Mouse (Mus musculus) thymus, adult 2 months (tissue): Measurements from ENCODE around the gene Stk10. TPM values are rescaled to one million over a fixed set of nuclear protein-coding genes. Genes with fewer than 3 reads are reported as not detected.
"Not testable (repeated sequence)": the region's sequence is repeated elsewhere in the genome, so short reads cannot be mapped to it uniquely, and the experiment has no call there.

Experiments used
- DNase-seq: peaks from one replicate; pipeline ENCODE4 v3.0.0; 2021
- H3K27ac ChIP-seq: fragments of 200-500 bp; 2 replicates; pipeline ENCODE4 v1.5.1; 2012; ENCODE audit warnings: low read length, control low read depth; ENCODE audit not compliant: control insufficient read depth, insufficient read depth
- H3K27me3 ChIP-seq: fragments of 200-500 bp; 2 replicates; pipeline ENCODE4 v1.6.1; 2012; ENCODE audit warnings: mild to moderate bottlenecking, low read length, moderate library complexity, mixed read lengths; ENCODE audit not compliant: control insufficient read depth, insufficient read depth
- H3K36me3 ChIP-seq: fragments of 200-500 bp; 2 replicates; pipeline ENCODE4 v1.6.1; 2012; ENCODE audit warnings: mild to moderate bottlenecking, low read length, moderate library complexity; ENCODE audit not compliant: control insufficient read depth, insufficient read depth
- H3K4me1 ChIP-seq: fragments of 200-500 bp; replicated peaks from 2 replicates; pipeline ENCODE4 v1.6.1; 2012; ENCODE audit warnings: low read length; ENCODE audit not compliant: control insufficient read depth, insufficient read depth
- H3K4me3 ChIP-seq: fragments of 200-500 bp; 2 replicates; pipeline ENCODE4 v1.5.1; 2012; ENCODE audit warnings: mild to moderate bottlenecking, low read length, control low read depth, moderate library complexity; ENCODE audit not compliant: control insufficient read depth, insufficient read depth
- CTCF ChIP-seq: fragments of 200-500 bp; IDR thresholded peaks from 2 replicates; pipeline ENCODE4 v1.5.1; 2012; ENCODE audit warnings: mild to moderate bottlenecking, control low read depth, low read length, moderate library complexity, borderline replicate concordance; ENCODE audit not compliant: control insufficient read depth, poor library complexity, insufficient read depth; ENCODE audit errors: extremely low read depth
- POLR2A ChIP-seq: fragments of 200-500 bp; IDR thresholded peaks from 2 replicates; pipeline ENCODE4 v1.6.1; 2012; ENCODE audit warnings: mild to moderate bottlenecking, low read length, control low read depth, moderate library complexity; ENCODE audit not compliant: control insufficient read depth, poor library complexity, insufficient read depth; ENCODE audit errors: extremely low read depth
- WGBS: fragments of 180-500 bp; shearing (Covaris S2); methylation state at CpG from one replicate; pipeline ENCODE4 v1.1.7; 2018; 5-methylcytosine and 5-hydroxymethylcytosine counted together
- polyA plus RNA-seq: library from polyadenylated mRNA; depleted of rRNA; stranded (reverse); fragments of >200 nt; gene quantifications from 2 replicates; pipeline ENCODE4 v1.2.3, GENCODE M21; 2012

Stk10 gene
- polyA plus RNA-seq, 1 experiment = 50.3 TPM

- WGBS = 98% methylated on average over 6 of the region's 6 CpGs
- TF ChIP-seq CTCF (no peak), POLR2A (no peak)
- no peak for DNase-seq
Observed at GRCm38 (mm10) chr11:32616091-32616490, 83.0 kb downstream of the Stk10 start.

GRCm38 (mm10) chr11:32618036-32618435 lies 84.9 kb downstream of the Stk10 start:
- peaks cover 54% of the 10 kb centered on the region for H3K36me3 ChIP-seq
- 88% methylated on average over 1 of the region's 1 CpGs for WGBS
- no peaks in the 10 kb centered on the region for H3K27me3 ChIP-seq
- peaks cover 7% of the 10 kb centered on the region for H3K4me1 ChIP-seq
- no peak for TF ChIP-seq POLR2A
- TF ChIP-seq CTCF = no peak
- no peak overlapping the region for H3K27ac ChIP-seq
- H3K4me3 ChIP-seq = no peak overlapping the region
- DNase-seq = no peak

More at GRCm38 (mm10) chr11:32616091-32616490, 83.0 kb downstream of the Stk10 start:
- Histone ChIP-seq H3K4me3 (no peak overlapping the region), H3K27ac (no peak overlapping the region), H3K4me1 (peaks cover 7% of the 10 kb centered on the region), H3K27me3 (no peaks in the 10 kb centered on the region), H3K36me3 (peaks cover 62% of the 10 kb centered on the region)

- H3K36me3 ChIP-seq = peaks cover 50% of the 10 kb centered on the region
- not testable (repeated sequence) for H3K4me1 ChIP-seq, H3K4me3 ChIP-seq, H3K27ac ChIP-seq, H3K27me3 ChIP-seq, DNase-seq
- WGBS = 95% methylated on average over 5 of the region's 5 CpGs
Observed at GRCm38 (mm10) chr11:32618641-32619040, 85.5 kb downstream of the Stk10 start.

- Histone ChIP-seq H3K4me3 (no peak overlapping the region), H3K4me1 (peaks cover 7% of the 10 kb centered on the region), H3K27ac (no peak overlapping the region), H3K27me3 (no peaks in the 10 kb centered on the region), H3K36me3 (peaks cover 43% of the 10 kb centered on the region)
- 29% methylated on average over 8 of the region's 8 CpGs for WGBS
- TF ChIP-seq CTCF = no peak
- no peak for TF ChIP-seq POLR2A
- no peak for DNase-seq
Observed at GRCm38 (mm10) chr11:32619257-32619816, 86.2 kb downstream of the Stk10 start.

GRCm38 (mm10) chr11:32619866-32620456 lies 86.9 kb downstream of the Stk10 start:
- Histone ChIP-seq H3K27ac (no peak overlapping the region), H3K36me3 (peaks cover 39% of the 10 kb centered on the region), H3K27me3 (no peaks in the 10 kb centered on the region), H3K4me3 (no peak overlapping the region), H3K4me1 (peaks cover 7% of the 10 kb centered on the region)
- TF ChIP-seq CTCF = no peak
- no peak for TF ChIP-seq POLR2A
- WGBS = 88% methylated on average over 6 of the region's 6 CpGs
- no peak for DNase-seq

GRCm38 (mm10) chr11:32621831-32622478 lies 88.8 kb downstream of the Stk10 start:
- H3K27ac ChIP-seq = no peak overlapping the region
- no peaks in the 10 kb centered on the region for H3K27me3 ChIP-seq
- DNase-seq = no peak
- peaks cover 26% of the 10 kb centered on the region; the same call in 1 of the 2 replicates for H3K36me3 ChIP-seq
- TF ChIP-seq CTCF (no peak), POLR2A (no peak)
- H3K4me3 ChIP-seq = no peak overlapping the region
- WGBS = 90% methylated on average over 12 of the region's 12 CpGs
- peaks cover 7% of the 10 kb centered on the region for H3K4me1 ChIP-seq
